Mouse (Mus musculus): ENCODE results near the gene Sf1. TPM values are rescaled to one million over a fixed set of nuclear protein-coding genes. Genes with fewer than 3 reads are reported as not detected.

The Sf1 gene
- polyA plus RNA-seq, 1 experiment from 2014 or later = 126 TPM

- WGBS = 92% methylated on average over 6 of the region's 6 CpGs
- H3K4me2 ChIP-seq (replicated peaks; ENCODE audit: low read depth, low read length) = no peak overlapping the region
- H3K27me3 ChIP-seq (ENCODE audit: control insufficient read depth, insufficient read depth, low read length) = no peaks in the 10 kb centered on the region
- no peaks in the 10 kb centered on the region for H3K9me3 ChIP-seq (ENCODE audit: control insufficient read depth, low read depth, low read length)
- H3K4me3 ChIP-seq (ENCODE audit: low read depth, low read length) = no peak overlapping the region
- no peak overlapping the region for H3K9ac ChIP-seq (replicated peaks; ENCODE audit: low read depth, low read length)
- H3K36me3 ChIP-seq (ENCODE audit: control insufficient read depth, insufficient read depth, low read length) = peaks cover 31% of the 10 kb centered on the region
- peaks cover 24% of the 10 kb centered on the region for H3K4me1 ChIP-seq (ENCODE audit: control insufficient read depth, insufficient read depth, low read length)
- H3K27ac ChIP-seq (ENCODE audit: low read length) = no peak overlapping the region
- no peak for ATAC-seq (ENCODE audit: insufficient number of reproducible peaks, insufficient read depth, low FRiP score, low read depth)
These were observed 24.3 kb upstream of the Sf1 start for GRCm38 (mm10) chr19:6339191-6339590.

GRCm38 (mm10) chr19:6339890-6340504 lies 23.5 kb upstream of the Sf1 start:
- peaks cover 31% of the 10 kb centered on the region for H3K36me3 ChIP-seq (ENCODE audit: control insufficient read depth, insufficient read depth, low read length)
- H3K27ac ChIP-seq (ENCODE audit: low read length) = no peak overlapping the region; the same call in 1 of the 2 replicates
- no peaks in the 10 kb centered on the region for H3K9me3 ChIP-seq (ENCODE audit: control insufficient read depth, low read depth, low read length)
- H3K4me2 ChIP-seq (replicated peaks; ENCODE audit: low read depth, low read length) = peak overlapping the region; percentile 78; the same call in 1 of the 2 replicates
- peaks cover 22% of the 10 kb centered on the region for H3K4me1 ChIP-seq (ENCODE audit: control insufficient read depth, insufficient read depth, low read length)
- no peaks in the 10 kb centered on the region for H3K27me3 ChIP-seq (ENCODE audit: control insufficient read depth, insufficient read depth, low read length)
- no peak overlapping the region for H3K4me3 ChIP-seq (ENCODE audit: low read depth, low read length)
- 70% methylated on average over 15 of the region's 15 CpGs for WGBS
- H3K9ac ChIP-seq (replicated peaks; ENCODE audit: low read depth, low read length) = no peak overlapping the region
- ATAC-seq (ENCODE audit: insufficient number of reproducible peaks, insufficient read depth, low FRiP score, low read depth) = no peak

GRCm38 (mm10) chr19:6340524-6341452 lies 22.7 kb upstream of the Sf1 start, which contains the start of gene Map4k2:
TSS of gene Map4k2 (plus strand) at chr19:6341135.
- peak within 1 kb of the TSS; percentile 44; the same call in 1 of the 2 replicates for H3K27ac ChIP-seq (ENCODE audit: low read length)
- H3K36me3 ChIP-seq (ENCODE audit: control insufficient read depth, insufficient read depth, low read length) = peaks cover 36% of the 10 kb centered on the region
- H3K4me1 ChIP-seq (ENCODE audit: control insufficient read depth, insufficient read depth, low read length) = peaks cover 21% of the 10 kb centered on the region

GRCm38 (mm10) chr19:6341453-6342077 lies 21.9 kb upstream of the Sf1 start:
- Histone ChIP-seq H3K36me3 (ENCODE audit: control insufficient read depth, insufficient read depth, low read length) (peaks cover 44% of the 10 kb centered on the region), H3K9ac (replicated peaks; ENCODE audit: low read depth, low read length) (peak overlapping the region; percentile 67), H3K4me2 (replicated peaks; ENCODE audit: low read depth, low read length) (peak overlapping the region; percentile 78), H3K9me3 (ENCODE audit: control insufficient read depth, low read depth, low read length) (no peaks in the 10 kb centered on the region), H3K27ac (ENCODE audit: low read length) (0 out of 2 replicates have a peak overlapping the region, but pooled peaks have one; percentile 44), H3K4me3 (ENCODE audit: low read depth, low read length) (peak overlapping the region; percentile 62), H3K4me1 (ENCODE audit: control insufficient read depth, insufficient read depth, low read length) (peaks cover 14% of the 10 kb centered on the region), H3K27me3 (ENCODE audit: control insufficient read depth, insufficient read depth, low read length) (no peaks in the 10 kb centered on the region)
- WGBS = 9% methylated on average over 22 of the region's 23 CpGs
- ATAC-seq (ENCODE audit: insufficient number of reproducible peaks, insufficient read depth, low FRiP score, low read depth) = no peak

More at GRCm38 (mm10) chr19:6340524-6341452, 22.7 kb upstream of the Sf1 start, which contains the start of gene Map4k2:
- WGBS = 8% methylated on average over 41 of the region's 72 CpGs
- H3K9ac ChIP-seq (replicated peaks; ENCODE audit: low read depth, low read length) = peak within 1 kb of the TSS; percentile 67
- H3K9me3 ChIP-seq (ENCODE audit: control insufficient read depth, low read depth, low read length) = no peaks in the 10 kb centered on the region
- peak; percentile 79 for ATAC-seq (ENCODE audit: insufficient number of reproducible peaks, insufficient read depth, low FRiP score, low read depth)
- H3K4me3 ChIP-seq (ENCODE audit: low read depth, low read length) = peak within 1 kb of the TSS; percentile 62
- peak within 1 kb of the TSS; percentile 78 for H3K4me2 ChIP-seq (replicated peaks; ENCODE audit: low read depth, low read length)
- H3K27me3 ChIP-seq (ENCODE audit: control insufficient read depth, insufficient read depth, low read length) = no peaks in the 10 kb centered on the region

GRCm38 (mm10) chr19:6342276-6342933 lies 21.1 kb upstream of the Sf1 start:
- WGBS = 76% methylated on average over 5 of the region's 5 CpGs
- Histone ChIP-seq H3K4me2 (replicated peaks; ENCODE audit: low read depth, low read length) (0 out of 2 replicates have a peak overlapping the region, but pooled peaks have one; percentile 78), H3K9me3 (ENCODE audit: control insufficient read depth, low read depth, low read length) (no peaks in the 10 kb centered on the region), H3K27me3 (ENCODE audit: control insufficient read depth, insufficient read depth, low read length) (no peaks in the 10 kb centered on the region), H3K4me3 (ENCODE audit: low read depth, low read length) (0 out of 2 replicates have a peak overlapping the region, but pooled peaks have one; percentile 62), H3K4me1 (ENCODE audit: control insufficient read depth, insufficient read depth, low read length) (peaks cover 9% of the 10 kb centered on the region; the same call in 1 of the 2 replicates), H3K9ac (replicated peaks; ENCODE audit: low read depth, low read length) (no peak overlapping the region), H3K36me3 (ENCODE audit: control insufficient read depth, insufficient read depth, low read length) (peaks cover 45% of the 10 kb centered on the region), H3K27ac (ENCODE audit: low read length) (no peak overlapping the region)
- ATAC-seq (ENCODE audit: insufficient number of reproducible peaks, insufficient read depth, low FRiP score, low read depth) = no peak

GRCm38 (mm10) chr19:6343066-6343925 lies 20.2 kb upstream of the Sf1 start:
- Histone ChIP-seq H3K9me3 (ENCODE audit: control insufficient read depth, low read depth, low read length) (no peaks in the 10 kb centered on the region), H3K4me3 (ENCODE audit: low read depth, low read length) (no peak overlapping the region), H3K4me2 (replicated peaks; ENCODE audit: low read depth, low read length) (no peak overlapping the region), H3K27me3 (ENCODE audit: control insufficient read depth, insufficient read depth, low read length) (no peaks in the 10 kb centered on the region), H3K27ac (ENCODE audit: low read length) (no peak overlapping the region), H3K36me3 (ENCODE audit: control insufficient read depth, insufficient read depth, low read length) (peaks cover 38% of the 10 kb centered on the region), H3K4me1 (ENCODE audit: control insufficient read depth, insufficient read depth, low read length) (peaks cover 9% of the 10 kb centered on the region; the same call in 1 of the 2 replicates), H3K9ac (replicated peaks; ENCODE audit: low read depth, low read length) (no peak overlapping the region)
- 80% methylated on average over 19 of the region's 19 CpGs for WGBS
- no peak for ATAC-seq (ENCODE audit: insufficient number of reproducible peaks, insufficient read depth, low FRiP score, low read depth)

GRCm38 (mm10) chr19:6343996-6344395 lies 19.5 kb upstream of the Sf1 start:
- Histone ChIP-seq H3K9ac (replicated peaks; ENCODE audit: low read depth, low read length) (no peak overlapping the region), H3K9me3 (ENCODE audit: control insufficient read depth, low read depth, low read length) (no peaks in the 10 kb centered on the region), H3K4me3 (ENCODE audit: low read depth, low read length) (no peak overlapping the region), H3K4me2 (replicated peaks; ENCODE audit: low read depth, low read length) (no peak overlapping the region), H3K4me1 (ENCODE audit: control insufficient read depth, insufficient read depth, low read length) (peaks cover 12% of the 10 kb centered on the region; the same call in 1 of the 2 replicates), H3K27me3 (ENCODE audit: control insufficient read depth, insufficient read depth, low read length) (no peaks in the 10 kb centered on the region), H3K36me3 (ENCODE audit: control insufficient read depth, insufficient read depth, low read length) (peaks cover 31% of the 10 kb centered on the region), H3K27ac (ENCODE audit: low read length) (no peak overlapping the region)
- WGBS = 90% methylated on average over 5 of the region's 5 CpGs
- ATAC-seq (ENCODE audit: insufficient number of reproducible peaks, insufficient read depth, low FRiP score, low read depth) = no peak
